Mouse (Mus musculus) liver, adult (tissue): Measurements from ENCODE around the gene Gm20388.

Experiments
- GATA4 ChIP-seq: IDR thresholded peaks from 2 replicates; pipeline ENCODE4 v1.6.1; 2014; ENCODE audit warnings: mild to moderate bottlenecking, low read length; ENCODE audit not compliant: insufficient replicate concordance

Gm20388 gene

GRCm38 (mm10) chr8:119909944-119910546, 596 bp upstream of the Gm20388 start, which contains the start of gene Usp10:
Gene Usp10 (plus strand): TSS chr8:119910360.
- TF ChIP-seq GATA4: no peak

GRCm38 (mm10) chr8:119911258-119911962, 769 bp downstream of the Gm20388 start:
- no peak for TF ChIP-seq GATA4

- no peak for TF ChIP-seq GATA4
Observed at GRCm38 (mm10) chr8:119912643-119913042, 2.0 kb downstream of the Gm20388 start.

- no peak for TF ChIP-seq GATA4
Observed at GRCm38 (mm10) chr8:119913181-119913580, 2.5 kb downstream of the Gm20388 start.

- no peak for TF ChIP-seq GATA4
Observed at GRCm38 (mm10) chr8:119914161-119914560, 3.5 kb downstream of the Gm20388 start.

- TF ChIP-seq GATA4: no peak
Observed at GRCm38 (mm10) chr8:119915298-119915697, 4.7 kb downstream of the Gm20388 start.

GRCm38 (mm10) chr8:119916237-119916892, 5.7 kb downstream of the Gm20388 start:
- no peak for TF ChIP-seq GATA4

GRCm38 (mm10) chr8:119917415-119917814, 6.8 kb downstream of the Gm20388 start:
- TF ChIP-seq GATA4: no peak

- no peak for TF ChIP-seq GATA4
Observed at GRCm38 (mm10) chr8:119918155-119918567, 7.5 kb downstream of the Gm20388 start.

- TF ChIP-seq GATA4: no peak
Observed at GRCm38 (mm10) chr8:119923259-119923658, 12.6 kb downstream of the Gm20388 start.

- TF ChIP-seq GATA4: no peak
Observed at GRCm38 (mm10) chr8:119925428-119925827, 14.8 kb downstream of the Gm20388 start.

- TF ChIP-seq GATA4: no peak
Observed at GRCm38 (mm10) chr8:119926474-119926873, 15.8 kb downstream of the Gm20388 start.

GRCm38 (mm10) chr8:119927422-119928092, 16.9 kb downstream of the Gm20388 start:
- TF ChIP-seq GATA4: no peak

GRCm38 (mm10) chr8:119931317-119931716, 20.7 kb downstream of the Gm20388 start:
- no peak for TF ChIP-seq GATA4

GRCm38 (mm10) chr8:119933681-119934080, 23.0 kb downstream of the Gm20388 start:
- TF ChIP-seq GATA4: no peak
